Mouse (Mus musculus) embryonic facial prominence, embryonic 14.5 days (tissue): Measurements from ENCODE around the gene Mapk1ip1l. TPM values are rescaled to one million over a fixed set of nuclear protein-coding genes. Genes with fewer than 3 reads are reported as not detected.
A peak's percentile ranks its signal among the peaks of the same experiment; 100 is the strongest.

ENCODE experiments used
- ATAC-seq: fragments of 200-750 bp; cut with Nextera tagmentation; 2 replicates; pipeline ENCODE4 v1.8.0; 2017; ENCODE audit warnings: low read depth, moderate number of reproducible peaks, moderate TSS enrichment
- DNase-seq: peaks from one replicate; pipeline ENCODE4 v3.0.0-alpha.2; 2015; ENCODE audit warnings: low spot score
- H3K27ac ChIP-seq: fragments of 300-500 bp; sonication (generic); replicated peaks from 2 replicates; pipeline ENCODE4 v1.5.1; 2014; ENCODE audit warnings: low read depth, mild to moderate bottlenecking, low read length, moderate library complexity
- H3K27me3 ChIP-seq: fragments of 300-500 bp; sonication (generic); replicated peaks from 2 replicates; pipeline ENCODE4 v1.6.1; 2014; ENCODE audit warnings: low read length; ENCODE audit not compliant: control insufficient read depth, insufficient read depth
- H3K36me3 ChIP-seq: fragments of 300-500 bp; sonication (generic); 2 replicates; pipeline ENCODE4 v1.6.1; 2014; ENCODE audit warnings: low read length, mixed read lengths; ENCODE audit not compliant: control insufficient read depth, insufficient read depth
- H3K4me1 ChIP-seq: fragments of 300-500 bp; sonication (generic); 2 replicates; pipeline ENCODE4 v1.6.1; 2014; ENCODE audit warnings: antibody characterized with exemption, low read length; ENCODE audit not compliant: control insufficient read depth, insufficient read depth
- H3K4me2 ChIP-seq: fragments of 300-500 bp; sonication (generic); 2 replicates; pipeline ENCODE4 v1.6.1; 2014; ENCODE audit warnings: low read depth, mild to moderate bottlenecking, low read length, moderate library complexity, mixed read lengths
- H3K4me3 ChIP-seq: fragments of 300-500 bp; sonication (generic); 2 replicates; pipeline ENCODE4 v1.5.1; 2014; ENCODE audit warnings: low read depth, mild to moderate bottlenecking, low read length
- H3K9ac ChIP-seq: fragments of 300-500 bp; sonication (generic); 2 replicates; pipeline ENCODE4 v1.6.1; 2014; ENCODE audit warnings: low read depth, mild to moderate bottlenecking, low read length, moderate library complexity, mixed read lengths
- H3K9me3 ChIP-seq: fragments of 300-500 bp; sonication (generic); 2 replicates; pipeline ENCODE4 v1.6.1; 2016; ENCODE audit warnings: low read length; ENCODE audit not compliant: control insufficient read depth
- WGBS: fragments of 180-500 bp; shearing (Covaris S2); extraction: QIAGEN DNeasy Blood & Tissue Kit; methylation state at CpG from one replicate; pipeline ENCODE4 v1.1.7; 2014; 5-methylcytosine and 5-hydroxymethylcytosine counted together
- polyA plus RNA-seq: library from polyadenylated mRNA; unstranded; fragments of >200 nt; fragmentation: Nextera tagmentation; extraction: Ambion mirVana; gene quantifications from 2 replicates; pipeline ENCODE4 v1.2.1, GENCODE M21; 2014

Gene Mapk1ip1l
- polyA plus RNA-seq, result 75.6 and 78.8 TPM in 2 replicates

DNA sequence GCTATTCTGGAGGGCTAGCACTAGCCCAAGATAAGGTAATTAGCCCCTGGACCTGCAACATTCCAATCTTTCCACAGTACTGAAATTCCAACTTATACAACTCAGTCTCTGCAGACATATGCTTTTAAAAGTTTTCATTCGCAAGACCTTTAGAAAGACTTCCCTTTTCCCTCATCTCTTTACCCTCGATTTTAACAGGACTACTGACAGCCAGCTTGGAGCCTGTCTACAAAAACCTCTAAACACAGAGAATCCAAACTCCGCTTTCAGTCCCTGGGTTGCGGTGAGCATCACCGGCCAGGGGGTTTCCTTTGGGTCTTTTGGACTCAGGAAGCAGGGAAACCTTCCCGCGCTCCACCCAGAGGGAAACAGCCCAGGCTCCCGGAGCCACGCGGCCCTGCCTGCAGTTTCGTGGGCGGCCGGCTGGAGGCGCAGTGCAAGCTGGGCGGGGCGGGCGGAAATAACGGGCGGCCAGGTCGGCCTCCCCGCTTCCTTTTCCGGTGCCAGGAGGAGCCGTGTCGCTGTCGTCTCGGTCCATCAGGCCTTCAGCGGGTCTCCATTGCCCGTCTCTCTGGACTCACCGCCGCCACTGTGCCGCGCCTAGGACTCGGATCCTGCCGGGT lies at the start of gene Mapk1ip1l:
Gene Mapk1ip1l, plus strand, starts transcription at position 482 of the 623 bp plus-strand sequence.
- Histone ChIP-seq H3K9ac (peak within 1 kb of the TSS; percentile 100), H3K4me3 (peak within 1 kb of the TSS; percentile 99), H3K27ac (peak within 1 kb of the TSS; percentile 97), H3K4me2 (peak within 1 kb of the TSS; percentile 79), H3K9me3 (no peaks in the 10 kb centered on the region), H3K36me3 (0 out of 2 replicates have a peak, but pooled peaks cover 3% of the 10 kb centered on the region), H3K4me1 (peaks cover 17% of the 10 kb centered on the region), H3K27me3 (no peaks in the 10 kb centered on the region)
- ATAC-seq (peak; percentile 90), DNase-seq (peak; percentile 90)
- WGBS, result under 1% methylated on average over 22 of the region's 34 CpGs

DNA sequence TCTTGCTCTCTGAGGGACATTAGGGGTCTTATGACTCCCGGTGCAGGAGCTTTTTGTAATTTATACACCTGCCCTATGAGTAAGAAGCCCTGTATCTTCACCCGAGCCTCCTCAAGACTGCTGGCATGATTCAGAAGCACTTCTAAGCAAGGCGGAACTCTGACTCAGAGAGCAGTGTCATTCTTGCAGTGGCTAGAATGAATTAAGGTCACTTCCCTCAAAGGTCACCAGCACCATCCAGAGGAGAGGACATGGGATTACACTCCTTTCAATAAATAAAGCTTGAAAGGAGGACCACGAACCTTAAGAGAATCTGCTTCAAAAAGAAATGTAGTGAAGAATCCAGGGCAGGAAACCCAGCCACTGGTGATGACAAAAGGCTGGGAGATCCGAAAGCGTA lies 48.2 kb upstream of the Mapk1ip1l start:
- Histone ChIP-seq H3K9me3 (no peaks in the 10 kb centered on the region), H3K4me3 (no peak overlapping the region), H3K4me1 (no peaks in the 10 kb centered on the region), H3K27ac (no peak overlapping the region), H3K4me2 (no peak overlapping the region), H3K9ac (no peak overlapping the region), H3K27me3 (no peaks in the 10 kb centered on the region), H3K36me3 (peaks cover 60% of the 10 kb centered on the region)
- ATAC-seq (no peak), DNase-seq (no peak)
- 87% methylated on average over 6 of the region's 6 CpGs for WGBS

DNA sequence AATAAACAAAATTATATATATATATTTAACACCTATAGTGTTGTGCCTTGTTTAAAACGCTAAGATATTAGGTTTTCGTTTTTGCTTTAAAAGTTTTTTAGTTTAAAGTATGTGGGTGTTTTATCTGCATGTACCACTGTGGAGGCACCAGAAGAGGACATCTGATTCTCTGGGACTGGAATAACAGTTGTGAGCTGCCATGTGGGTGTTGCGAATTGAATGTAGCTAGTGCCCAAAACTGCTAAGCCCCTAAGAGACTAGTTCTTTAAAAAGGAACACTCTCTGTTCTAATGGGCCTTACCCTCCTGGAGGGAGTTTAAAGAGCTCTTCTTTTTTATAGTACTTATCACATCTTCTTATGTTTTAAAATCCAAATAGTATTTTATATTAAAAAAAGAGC lies 33.2 kb upstream of the Mapk1ip1l start:
- ATAC-seq (no peak), DNase-seq (no peak)
- peaks cover 69% of the 10 kb centered on the region for H3K36me3 ChIP-seq
- no peak overlapping the region for H3K9ac ChIP-seq
- H3K27me3 ChIP-seq, result no peaks in the 10 kb centered on the region
- H3K9me3 ChIP-seq, result no peaks in the 10 kb centered on the region
- no peak overlapping the region for H3K4me2 ChIP-seq
- no peak overlapping the region for H3K27ac ChIP-seq
- no peak overlapping the region for H3K4me3 ChIP-seq
- WGBS, result 94% methylated on average over 3 of the region's 3 CpGs
- no peaks in the 10 kb centered on the region for H3K4me1 ChIP-seq

DNA sequence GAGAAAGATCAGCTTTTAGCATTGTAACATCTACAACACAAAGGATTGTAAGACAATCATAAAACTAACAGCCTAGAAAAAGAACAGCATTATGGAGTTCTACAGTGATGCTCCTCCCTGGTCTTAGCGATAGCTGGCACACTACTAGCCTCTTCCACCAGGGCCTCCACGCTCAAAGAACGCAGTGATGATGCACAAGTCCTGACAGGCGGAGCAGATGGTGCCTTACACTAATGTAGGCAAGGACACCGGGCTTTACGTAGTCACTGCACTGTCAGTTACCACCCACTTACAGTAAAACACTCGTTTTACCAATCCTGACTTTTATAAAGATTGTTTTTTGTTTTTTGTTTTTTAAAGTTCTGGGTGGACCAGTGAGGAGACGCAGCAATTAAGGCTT lies 32.2 kb upstream of the Mapk1ip1l start:
- ATAC-seq, result no peak

DNA sequence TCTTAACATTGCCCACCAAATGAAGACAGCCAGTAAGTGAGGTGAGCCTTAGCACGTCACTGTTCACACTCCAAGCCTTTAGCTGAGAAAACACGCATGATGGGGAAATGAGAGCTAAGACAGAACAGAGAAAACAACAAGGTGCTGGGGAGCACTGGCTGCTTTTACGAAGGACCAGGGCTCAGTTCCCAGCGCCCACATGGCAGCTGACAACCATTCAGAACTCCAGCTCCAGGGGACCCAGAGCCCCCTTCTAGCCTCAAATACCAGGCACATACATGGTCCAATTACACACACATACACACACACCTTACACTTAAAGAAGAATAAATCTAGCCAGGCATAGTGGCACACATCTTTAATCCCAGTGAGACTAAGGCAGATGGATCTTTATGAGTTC lies 29.0 kb upstream of the Mapk1ip1l start:
- Histone ChIP-seq H3K9ac (no peak overlapping the region), H3K36me3 (peaks cover 83% of the 10 kb centered on the region), H3K4me2 (no peak overlapping the region), H3K4me1 (no peaks in the 10 kb centered on the region), H3K27me3 (no peaks in the 10 kb centered on the region), H3K9me3 (no peaks in the 10 kb centered on the region), H3K4me3 (no peak overlapping the region), H3K27ac (no peak overlapping the region)
- ATAC-seq (no peak), DNase-seq (no peak)
- 95% methylated on average over 4 of the region's 4 CpGs for WGBS

More for the DNA sequence above, 32.2 kb upstream of the Mapk1ip1l start:
- WGBS, result 92% methylated on average over 8 of the region's 8 CpGs
- Histone ChIP-seq H3K4me2 (no peak overlapping the region), H3K36me3 (peaks cover 70% of the 10 kb centered on the region), H3K27ac (no peak overlapping the region), H3K9me3 (no peaks in the 10 kb centered on the region), H3K4me1 (no peaks in the 10 kb centered on the region), H3K9ac (no peak overlapping the region), H3K27me3 (no peaks in the 10 kb centered on the region), H3K4me3 (no peak overlapping the region)
- no peak for DNase-seq

DNA sequence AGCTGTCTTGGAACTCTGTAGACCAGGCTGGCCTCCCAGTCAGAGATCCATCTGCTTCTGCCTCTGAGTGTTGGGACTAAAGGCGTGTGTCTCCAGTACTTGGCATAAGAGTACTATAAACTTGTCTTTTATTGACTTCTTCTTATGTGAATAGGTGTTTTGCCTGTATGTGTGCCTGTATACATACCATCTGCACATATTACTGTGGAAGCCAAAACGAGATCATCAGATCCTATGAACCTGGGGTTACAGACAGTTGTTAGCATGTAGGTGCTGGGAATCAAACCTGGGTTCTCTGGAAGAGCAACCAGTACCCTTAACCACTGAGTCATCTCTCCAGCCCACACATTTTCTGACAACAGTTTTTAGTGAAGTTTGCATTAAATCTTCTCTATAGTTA lies 28.4 kb upstream of the Mapk1ip1l start:
- no peak overlapping the region for H3K27ac ChIP-seq
- H3K4me3 ChIP-seq, result no peak overlapping the region
- 95% methylated on average over 2 of the region's 2 CpGs for whole genome bisulfite sequencing
- DNase-seq (no peak), ATAC-seq (no peak)
- H3K4me2 ChIP-seq, result no peak overlapping the region
- no peak overlapping the region for H3K9ac ChIP-seq
- H3K9me3 ChIP-seq, result no peaks in the 10 kb centered on the region
- H3K4me1 ChIP-seq, result 0 out of 2 replicates have a peak, but pooled peaks cover under 1% of the 10 kb centered on the region
- H3K27me3 ChIP-seq, result no peaks in the 10 kb centered on the region
- H3K36me3 ChIP-seq, result peaks cover 80% of the 10 kb centered on the region

DNA sequence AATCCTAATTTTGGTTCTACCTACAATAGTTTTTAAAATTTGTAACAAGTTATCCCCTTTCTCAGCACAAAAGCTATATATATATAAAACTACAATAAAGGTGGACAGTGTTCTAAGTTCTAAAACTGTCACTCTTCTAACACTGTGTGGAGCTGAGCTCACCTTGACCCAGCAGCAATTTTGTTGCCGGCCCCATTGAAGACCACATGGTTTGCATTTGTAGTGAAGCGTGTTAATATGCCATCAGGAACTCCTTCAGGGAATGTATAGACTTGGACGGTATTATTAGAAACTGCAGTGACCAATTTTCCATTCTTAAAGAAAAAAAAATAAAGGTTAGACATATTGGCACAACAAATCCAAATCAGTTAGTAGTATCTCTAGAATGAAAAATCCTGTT lies 24.3 kb upstream of the Mapk1ip1l start:
- ATAC-seq, result no peak
- WGBS, result 40% methylated on average over 3 of the region's 3 CpGs
- DNase-seq, result no peak
- Histone ChIP-seq H3K9me3 (no peaks in the 10 kb centered on the region), H3K4me3 (no peak overlapping the region), H3K27ac (no peak overlapping the region), H3K9ac (no peak overlapping the region), H3K4me1 (peaks cover 17% of the 10 kb centered on the region), H3K36me3 (peaks cover 44% of the 10 kb centered on the region), H3K4me2 (no peak overlapping the region), H3K27me3 (no peaks in the 10 kb centered on the region)

DNA sequence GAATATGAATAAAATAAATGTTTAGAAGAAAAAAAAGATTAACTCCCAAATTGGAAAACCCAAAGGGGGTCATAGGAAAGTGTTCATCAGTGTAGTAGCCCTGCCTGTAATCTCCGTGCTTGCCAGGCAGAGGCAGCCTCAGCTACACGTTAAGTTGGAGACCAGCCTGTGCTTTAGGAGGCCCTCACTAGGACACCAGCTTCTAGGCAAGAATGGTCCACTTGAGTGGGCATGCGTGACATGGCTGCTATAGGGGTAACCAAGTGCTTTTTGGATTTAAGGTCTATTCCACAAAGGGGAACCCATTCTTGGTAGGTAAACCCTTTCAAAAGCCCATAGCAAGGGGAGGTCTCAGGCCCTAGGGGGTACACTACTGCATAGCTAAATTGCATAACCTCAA lies 22.6 kb upstream of the Mapk1ip1l start:
- ATAC-seq (no peak), DNase-seq (peak; percentile 22)
- no peaks in the 10 kb centered on the region for H3K9me3 ChIP-seq
- peak overlapping the region; percentile 90 for H3K4me3 ChIP-seq
- no peaks in the 10 kb centered on the region for H3K27me3 ChIP-seq
- 19% methylated on average over 3 of the region's 3 CpGs for WGBS
- H3K27ac ChIP-seq, result no peak overlapping the region
- peak overlapping the region; percentile 92; the same call in 1 of the 2 replicates for H3K9ac ChIP-seq
- peak overlapping the region; percentile 72 for H3K4me2 ChIP-seq
- H3K36me3 ChIP-seq, result peaks cover 28% of the 10 kb centered on the region
- peaks cover 17% of the 10 kb centered on the region for H3K4me1 ChIP-seq

DNA sequence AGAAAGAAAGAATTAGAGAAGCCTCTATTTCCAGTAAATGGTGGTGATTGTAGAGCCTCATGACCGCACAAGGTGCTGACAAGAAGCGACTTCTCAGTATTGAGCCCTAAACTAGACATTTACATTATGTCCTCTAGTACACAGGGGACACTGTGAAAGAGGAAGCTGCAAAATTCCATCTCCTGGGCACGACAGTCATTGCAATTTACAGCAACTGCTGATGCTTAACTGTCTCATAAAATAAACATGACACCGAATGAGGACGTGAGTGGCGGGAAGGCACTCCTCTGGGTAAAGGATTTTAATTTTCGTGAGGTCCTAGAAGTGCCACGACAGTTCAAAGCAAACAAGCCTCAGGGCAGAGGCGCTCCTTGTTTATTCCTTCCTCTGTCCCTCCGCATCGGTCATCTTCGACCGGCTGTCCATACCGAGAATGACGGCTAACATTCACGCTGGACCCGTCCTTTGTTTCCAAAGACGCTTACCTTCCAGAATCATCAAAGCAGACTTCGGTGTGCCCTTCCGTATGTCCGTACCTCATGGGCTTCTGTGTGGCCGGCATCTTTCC lies 21.9 kb upstream of the Mapk1ip1l start:
- whole genome bisulfite sequencing, result 2% methylated on average over 22 of the region's 22 CpGs
- peak overlapping the region; percentile 92 for H3K9ac ChIP-seq

More for the DNA sequence above, 21.9 kb upstream of the Mapk1ip1l start:
- Histone ChIP-seq H3K36me3 (peaks cover 23% of the 10 kb centered on the region), H3K27me3 (no peaks in the 10 kb centered on the region), H3K27ac (no peak overlapping the region; the same call in 1 of the 2 replicates), H3K4me2 (peak overlapping the region; percentile 72), H3K9me3 (no peaks in the 10 kb centered on the region), H3K4me1 (peaks cover 17% of the 10 kb centered on the region), H3K4me3 (peak overlapping the region; percentile 90)
- ATAC-seq (no peak), DNase-seq (peak; percentile 7)
